Mouse (Mus musculus) bone marrow macrophage, adult 2 months (primary cell): Measurements from ENCODE around the gene Ipo9.

ENCODE experiments used
- CTCF ChIP-seq: IDR thresholded peaks from 2 replicates; pipeline ENCODE4 v1.5.1; 2012; ENCODE audit warnings: low read depth, mild to moderate bottlenecking, low read length, moderate library complexity
- POLR2A ChIP-seq: IDR thresholded peaks from 2 replicates; pipeline ENCODE4 v1.6.1; 2012; ENCODE audit warnings: mild to moderate bottlenecking, low read depth, low read length, borderline replicate concordance

DNA sequence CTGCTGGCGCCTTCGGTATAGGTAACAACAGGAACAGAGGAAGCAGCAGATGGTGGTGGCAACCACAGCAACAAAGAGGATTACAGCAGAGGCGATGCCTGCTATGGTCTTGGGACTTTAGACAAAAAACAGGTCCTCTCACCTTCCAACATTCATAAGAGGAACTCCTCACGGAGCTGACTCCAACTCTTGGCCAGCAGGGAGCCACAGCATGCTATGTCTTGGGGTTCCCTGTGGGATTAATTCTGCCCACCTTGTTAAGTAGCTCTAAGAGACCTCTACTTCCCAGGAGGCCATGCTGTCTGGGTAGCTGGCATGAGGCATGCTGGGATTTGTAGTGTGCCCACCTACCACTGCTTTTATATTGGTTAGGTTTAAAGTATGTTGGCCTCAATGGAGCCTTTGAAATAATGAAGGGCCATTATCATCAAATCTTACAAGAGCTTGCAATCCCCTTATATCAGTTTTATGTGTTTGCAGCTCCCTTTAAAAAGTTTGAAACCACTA is 57.1 kb downstream of the Ipo9 start:
- TF ChIP-seq CTCF (no peak), POLR2A (no peak)
